Mouse (Mus musculus) frontal cortex, postnatal 14 days (tissue): ENCODE measurements around the gene Olfr1353.
"Not testable (repeated sequence)": the region's sequence is repeated elsewhere in the genome, so short reads cannot be mapped to it uniquely, and the experiment has no call there.

Source experiments
- DNase-seq, 2 experiments: peaks; one replicate each; pipeline ENCODE4 v3.0.0; 2022; ENCODE audit warnings: low spot score in 2 of 2

The Olfr1353 gene

DNA sequence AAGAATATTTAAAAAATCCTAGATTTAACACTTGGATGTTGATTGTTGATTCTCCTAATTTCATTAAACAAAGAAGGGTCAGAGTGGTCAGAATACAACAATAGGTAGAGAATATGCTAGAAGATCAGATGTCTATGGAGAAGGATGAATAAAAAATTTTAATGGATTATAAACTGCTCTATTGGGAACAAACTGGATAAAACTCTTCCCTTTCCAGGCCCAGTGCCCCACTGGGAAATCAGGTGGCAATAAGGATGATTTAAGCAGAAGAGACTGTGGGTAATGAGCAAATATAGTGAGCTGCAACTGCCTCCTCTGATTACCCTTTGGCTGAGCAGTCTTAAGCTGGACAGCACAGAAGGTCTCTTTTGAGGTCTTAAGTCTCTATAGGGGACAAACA, at the start of gene Olfr1353:
Gene Olfr1353, plus strand, starts transcription at position 301 of the 400 bp plus-strand sequence.
- not testable (repeated sequence) for DNase-seq

- DNase-seq: not testable (repeated sequence)
Measured at GRCm38 (mm10) chr10:78950336-78950735, 12.8 kb upstream of the Olfr1353 start, which contains the start of gene Olfr8. Gene Olfr8 (plus strand): TSS chr10:78950636.

DNA sequence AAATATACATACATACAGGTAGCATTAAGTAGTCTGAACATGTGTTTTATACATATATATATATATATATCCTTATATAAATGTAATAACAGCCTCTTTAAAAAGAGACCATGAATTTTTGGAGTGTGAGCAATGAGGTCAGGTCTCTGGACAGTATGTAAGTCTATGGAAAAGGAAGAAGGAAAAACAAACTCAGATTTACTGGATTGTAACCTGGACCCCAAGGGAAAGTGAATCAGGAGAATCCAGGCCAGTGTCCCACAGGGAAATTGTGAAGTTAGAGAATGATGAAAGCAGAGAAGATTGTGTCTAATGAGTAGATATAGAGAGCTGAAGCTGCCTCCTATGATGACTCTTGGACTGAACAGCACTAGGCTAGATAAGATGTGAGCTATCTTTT, 17.6 kb downstream of the Olfr1353 start, which contains the start of gene Olfr1352:
Gene Olfr1352, plus strand, starts transcription at position 301 of the 400 bp plus-strand sequence.
- no peak for DNase-seq

- no peak for DNase-seq
Measured at GRCm38 (mm10) chr10:79012172-79012571, 49.1 kb downstream of the Olfr1353 start, which contains the start of gene Olfr1351. Gene Olfr1351 (plus strand): TSS chr10:79012472.
